Mouse (Mus musculus) ovary, postnatal 14 days (tissue): ENCODE measurements at regions not wholly inside any gene's neighbourhood (a gene's known extent, or its start where the extent isn't known, plus 50 kb on each side); places are given as distances from the start of the nearest gene placed in this dataset.

Experiments
- DNase-seq: peaks from one replicate; pipeline ENCODE4 v3.0.0; 2022; ENCODE audit warnings: low spot score

DNA sequence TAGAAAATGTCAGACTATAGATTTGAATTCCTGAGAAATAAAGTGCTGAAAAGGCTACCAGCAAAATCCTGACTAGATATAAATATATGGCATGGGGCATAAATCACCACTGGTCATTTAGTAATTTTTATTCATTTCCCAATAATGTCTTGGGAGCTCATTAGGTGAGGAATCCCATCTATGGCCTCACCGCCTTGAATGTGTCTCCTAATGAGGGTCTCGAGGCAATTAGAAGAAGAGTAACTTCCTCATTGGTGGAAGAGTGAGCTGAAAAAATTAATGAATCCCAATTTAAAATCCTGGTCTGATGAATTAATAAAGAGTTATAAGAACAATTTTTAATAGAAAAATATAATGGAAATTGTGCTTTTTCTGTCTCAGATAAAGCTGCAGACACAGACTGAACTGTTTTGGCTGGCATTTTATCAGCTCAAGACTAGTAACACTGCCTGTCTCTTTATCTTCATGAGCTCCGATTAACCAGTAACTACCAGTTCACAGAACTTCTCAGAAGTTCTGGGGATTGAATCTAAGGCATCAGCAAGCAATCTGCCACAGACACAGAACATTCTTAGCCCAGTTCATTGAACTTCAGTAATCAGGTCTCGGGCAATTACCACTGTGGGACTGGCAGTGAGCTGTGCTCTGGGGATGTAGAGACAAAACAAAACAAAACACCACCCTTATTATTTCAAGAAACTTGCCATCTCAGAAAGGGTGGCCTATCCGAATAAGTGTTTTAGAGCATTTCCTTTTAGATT lies 170.7 kb downstream of the Plpp3 start:
- DNase-seq, result no peak

DNA sequence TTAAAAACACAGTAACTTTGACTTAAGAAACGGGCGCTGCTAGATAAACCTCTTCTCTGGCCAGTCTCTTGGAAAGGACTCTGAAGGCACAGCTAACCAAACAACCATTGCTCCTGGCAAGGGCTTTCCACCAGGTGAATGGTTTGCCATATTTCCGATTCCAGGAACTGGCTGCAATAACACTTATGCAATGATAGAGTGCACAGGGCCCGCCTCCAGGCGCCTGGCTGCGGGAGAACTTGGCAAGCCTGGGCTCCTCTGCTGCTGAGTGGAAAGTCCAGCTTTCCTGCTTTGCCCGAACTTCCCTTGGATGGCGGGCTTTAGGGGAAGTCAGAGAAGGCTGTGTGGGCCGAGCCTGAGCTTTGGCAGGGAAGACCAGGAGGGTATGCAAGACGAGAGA lies 171.6 kb downstream of the Plpp3 start:
- peak; percentile 51 for DNase-seq

DNA sequence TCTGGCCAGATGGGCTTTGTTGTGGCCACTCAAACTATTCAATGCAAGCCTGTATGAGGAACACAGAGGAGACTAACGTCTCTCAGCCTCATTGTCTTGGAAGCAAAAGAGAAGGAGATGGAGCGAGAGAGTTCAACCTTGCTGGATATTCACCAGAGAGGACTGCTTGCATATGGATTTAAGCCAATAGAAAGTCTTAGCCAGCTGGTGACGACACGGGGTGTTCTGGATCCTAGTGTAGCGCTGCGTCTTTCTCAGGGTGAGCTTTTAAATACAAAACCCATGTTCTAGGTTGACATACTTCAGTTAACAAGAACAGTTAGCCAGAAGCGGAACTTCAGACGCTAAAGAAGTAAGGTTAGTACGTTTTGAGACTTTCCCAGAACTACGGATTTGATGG lies 174.9 kb downstream of the Plpp3 start:
- DNase-seq, result no peak

DNA sequence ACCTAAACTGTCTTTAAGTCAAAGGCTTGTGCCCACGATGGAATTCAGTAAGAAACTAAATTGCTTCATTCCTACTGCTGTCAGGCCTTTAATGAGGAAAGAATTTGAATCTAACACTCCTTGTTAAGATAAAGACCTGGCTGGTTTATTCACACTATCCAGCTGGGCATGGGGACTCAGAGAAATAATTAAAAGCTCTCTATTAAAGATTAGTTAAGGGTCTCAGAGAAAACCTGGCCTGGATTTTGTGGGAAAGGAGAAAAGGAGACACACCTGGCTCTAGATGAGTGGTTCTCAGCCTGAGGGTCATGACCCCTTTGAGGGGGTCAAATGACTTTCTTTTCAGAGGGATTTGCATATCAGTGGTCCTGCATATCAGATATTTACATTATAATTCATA lies 178.7 kb downstream of the Plpp3 start:
- no peak for DNase-seq

DNA sequence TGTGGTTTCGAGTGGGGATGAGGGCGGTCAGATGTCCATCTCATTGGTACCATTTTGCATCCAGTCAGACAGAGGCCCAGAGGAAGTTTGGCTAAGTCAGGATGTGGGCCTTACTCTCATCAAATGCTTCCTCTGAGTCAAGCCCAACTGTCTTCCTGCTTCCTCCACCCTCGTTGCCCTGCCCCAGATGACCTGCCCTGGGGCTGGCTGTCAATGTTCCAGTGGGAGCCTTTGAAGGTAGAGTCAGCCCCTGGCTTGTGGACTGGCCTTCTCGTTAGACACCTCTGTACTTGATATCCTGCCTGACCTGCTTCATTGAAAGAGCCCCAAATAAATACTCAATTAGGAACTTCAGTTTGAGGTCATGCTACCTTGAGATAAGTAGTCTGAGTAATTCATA lies 179.4 kb downstream of the Plpp3 start:
- no peak for DNase-seq

DNA sequence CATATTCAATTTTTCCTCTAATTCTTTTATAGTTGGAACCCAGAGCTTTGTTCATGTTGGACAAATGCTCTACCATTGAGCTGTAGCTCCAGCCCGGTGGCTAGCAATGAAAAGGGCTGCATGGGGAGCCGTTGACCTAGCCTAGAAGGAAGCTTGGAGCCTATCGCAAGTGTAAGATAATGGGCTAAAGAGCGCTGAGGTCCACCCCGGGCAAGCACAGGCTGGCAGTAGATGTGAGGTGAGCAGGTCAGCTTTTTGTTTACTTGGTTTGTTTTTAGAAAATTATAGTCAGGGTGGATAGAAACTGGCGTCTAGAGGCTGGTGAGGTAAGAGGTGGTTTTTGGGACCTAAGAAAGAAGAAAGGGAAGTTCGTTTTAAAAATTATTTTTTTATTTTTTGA lies 181.0 kb downstream of the Plpp3 start:
- no peak for DNase-seq

DNA sequence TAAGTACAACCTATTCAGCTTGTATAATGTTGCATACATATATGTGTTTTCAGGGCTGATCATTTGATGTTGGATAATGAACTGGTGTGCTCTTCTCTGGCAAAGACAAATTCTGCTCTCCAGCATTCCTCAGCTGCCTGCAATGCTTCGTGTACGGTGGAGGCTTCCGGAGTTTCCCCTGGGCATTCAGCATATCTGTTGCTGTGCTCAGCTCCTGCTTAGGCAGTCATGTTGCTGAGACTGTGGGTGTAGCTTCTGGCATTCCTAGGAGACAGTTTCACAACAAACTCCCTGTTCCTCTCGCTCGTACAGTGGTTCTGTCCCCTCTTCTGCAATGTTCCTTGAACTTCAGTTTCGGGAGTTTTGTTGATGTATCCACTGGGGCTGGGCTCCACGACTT lies 181.7 kb downstream of the Plpp3 start:
- no peak for DNase-seq

DNA sequence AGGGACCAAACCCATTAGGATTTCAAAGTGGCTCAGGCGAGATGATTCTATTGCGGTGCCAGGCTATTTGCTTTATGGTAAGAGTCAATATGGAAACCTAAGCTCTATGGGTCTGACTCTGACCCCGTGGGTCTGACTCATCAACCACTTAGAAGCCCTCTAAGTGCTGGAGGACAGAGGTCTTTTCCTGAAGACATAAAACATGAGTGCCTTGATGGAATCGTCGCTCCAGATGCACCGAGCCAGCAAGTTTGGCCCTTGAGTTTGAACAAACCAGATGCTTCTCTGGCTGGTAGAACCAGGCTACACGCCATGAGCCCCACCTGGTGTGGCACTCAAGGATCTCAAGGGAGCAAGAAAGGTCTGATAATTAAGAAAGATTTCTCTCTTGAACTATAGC lies 184.1 kb downstream of the Plpp3 start:
- DNase-seq, result no peak

DNA sequence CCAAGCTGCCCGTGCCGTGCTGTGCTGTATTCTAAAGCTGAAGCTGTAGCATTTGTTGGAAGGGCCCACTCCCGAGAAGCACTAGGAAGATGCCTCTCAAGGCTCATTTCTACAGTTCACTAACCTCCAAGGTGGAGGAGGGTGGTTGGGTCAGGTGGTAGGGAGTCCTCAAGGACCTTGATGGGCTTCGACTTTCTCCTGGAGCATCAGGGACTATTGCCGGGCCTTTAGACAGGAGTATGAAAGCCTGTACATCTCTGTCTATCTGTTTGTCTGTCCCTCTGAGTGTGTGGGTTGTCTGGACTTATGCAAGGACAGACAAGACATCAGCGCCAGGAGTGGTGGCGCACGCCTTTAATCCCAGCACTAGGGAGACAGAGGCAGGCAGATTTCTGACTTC lies 189.7 kb downstream of the Plpp3 start:
- no peak for DNase-seq

DNA sequence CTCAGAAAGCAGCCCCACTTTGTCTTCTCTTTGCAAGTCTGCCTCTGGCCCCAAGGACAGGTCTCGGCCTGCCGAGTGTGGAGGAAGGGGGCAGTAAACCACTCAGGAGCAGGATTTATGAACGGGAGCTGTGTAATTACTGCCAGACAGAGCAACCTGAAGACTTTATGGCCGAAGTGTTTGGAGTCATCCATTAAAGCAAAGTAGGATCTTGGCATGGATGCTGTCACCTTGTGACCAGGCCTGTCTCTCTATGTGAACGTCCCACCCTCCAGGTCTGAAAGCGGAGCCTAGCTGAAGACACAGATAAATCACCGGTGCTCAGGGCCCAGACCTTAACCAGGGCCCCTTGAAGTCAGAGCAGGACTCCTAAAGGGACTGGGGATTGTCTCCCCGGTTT lies 190.8 kb downstream of the Plpp3 start:
- DNase-seq, result no peak

DNA sequence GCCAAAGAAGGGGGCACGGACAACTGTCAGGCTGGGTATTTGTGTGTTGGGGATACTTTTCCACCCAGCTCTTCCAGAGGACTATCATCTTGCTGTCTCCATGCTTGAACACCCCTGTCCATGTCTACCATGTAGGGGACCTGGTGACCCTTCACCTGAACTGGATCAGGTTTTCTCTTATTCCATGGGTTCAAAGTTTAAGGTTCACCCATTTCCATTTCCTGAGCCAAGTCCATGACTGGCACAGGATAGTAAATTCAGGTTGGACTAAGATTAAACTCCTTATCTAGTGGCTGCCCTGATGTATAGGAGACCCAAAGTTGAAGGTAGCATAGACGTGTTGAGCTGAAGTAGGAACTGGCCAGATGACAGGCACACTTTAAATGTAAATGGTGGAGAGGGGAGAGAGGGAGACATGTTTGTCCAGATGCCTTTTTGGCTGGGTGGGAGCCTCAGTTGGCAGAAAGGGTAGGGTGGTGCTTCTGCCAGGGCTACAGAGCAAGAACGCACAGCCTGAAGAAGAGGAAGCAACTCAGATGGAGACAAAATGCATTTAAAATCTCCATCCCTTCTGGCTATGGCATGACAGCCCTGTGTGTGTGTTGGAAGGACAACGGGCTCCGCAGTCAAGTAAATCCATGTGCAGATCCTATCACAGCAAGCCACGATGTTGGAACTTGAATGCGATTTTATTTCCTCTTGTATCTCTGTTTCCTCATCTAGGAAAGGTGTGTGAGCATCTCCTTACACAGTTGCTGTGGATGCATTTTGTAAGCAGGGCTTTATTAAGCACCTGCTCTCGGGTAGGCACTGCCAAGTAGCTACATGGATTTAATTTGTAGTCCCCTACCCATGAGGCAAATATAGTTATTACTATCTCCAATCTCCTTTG lies 192.4 kb downstream of the Plpp3 start:
- no peak for DNase-seq

DNA sequence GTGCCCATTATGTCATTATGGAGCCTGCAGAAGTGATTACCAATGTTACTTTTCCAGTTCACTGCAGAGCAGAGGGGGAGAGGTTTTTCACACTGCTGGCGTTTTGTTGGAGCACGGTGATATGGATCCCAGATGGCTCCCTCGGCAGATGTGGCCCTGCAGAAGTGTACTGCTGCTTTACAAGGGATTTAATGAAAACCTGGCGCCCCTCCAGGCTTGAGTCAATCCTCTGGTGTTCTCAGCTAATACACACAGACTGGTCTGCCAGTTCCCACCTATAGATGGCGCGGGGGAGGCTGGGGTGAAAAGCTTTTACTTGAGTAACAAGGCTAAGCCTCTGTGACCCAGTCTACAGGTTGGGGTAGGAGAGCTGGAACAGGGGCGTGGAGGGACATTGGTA lies 195.2 kb downstream of the Plpp3 start:
- no peak for DNase-seq

DNA sequence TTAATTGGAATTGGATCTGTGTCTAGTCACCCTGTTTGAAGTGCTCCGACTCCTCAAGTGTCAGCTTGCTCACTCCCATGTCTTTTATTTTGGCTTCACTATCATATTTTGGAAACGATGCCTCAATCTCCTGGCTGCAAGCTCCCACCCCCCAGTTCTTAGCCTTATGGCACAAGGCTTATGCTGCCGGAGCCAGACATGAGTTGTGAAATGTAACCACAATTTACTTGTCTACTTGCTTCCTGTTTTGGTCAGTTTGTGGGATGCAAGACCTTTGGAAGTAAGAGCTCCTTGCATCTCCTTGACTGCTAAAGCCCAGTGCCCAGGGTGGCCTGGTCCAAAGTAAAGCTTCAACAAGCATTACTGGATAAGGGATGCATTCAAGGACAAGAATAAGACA lies 195.8 kb downstream of the Plpp3 start:
- no peak for DNase-seq

DNA sequence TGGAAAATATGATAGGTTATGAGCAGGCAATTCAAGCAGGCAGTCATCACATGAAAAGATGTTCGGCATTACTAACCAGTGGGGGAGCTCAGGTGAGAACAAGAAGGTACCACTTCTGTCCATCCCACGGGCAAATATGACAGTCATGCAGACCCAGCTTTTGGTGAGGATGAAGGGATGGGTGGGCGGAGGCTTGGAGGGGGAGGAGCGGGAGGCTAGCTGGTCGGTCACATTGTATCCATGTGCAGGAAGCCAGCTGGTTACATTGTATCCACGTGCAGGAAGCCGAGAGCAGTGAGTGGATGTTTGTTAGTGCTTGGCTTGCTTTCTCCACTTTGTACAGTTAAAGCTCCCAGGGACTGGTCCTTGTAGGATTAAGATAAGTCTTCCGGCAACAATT lies 196.9 kb downstream of the Plpp3 start:
- DNase-seq, result no peak

DNA sequence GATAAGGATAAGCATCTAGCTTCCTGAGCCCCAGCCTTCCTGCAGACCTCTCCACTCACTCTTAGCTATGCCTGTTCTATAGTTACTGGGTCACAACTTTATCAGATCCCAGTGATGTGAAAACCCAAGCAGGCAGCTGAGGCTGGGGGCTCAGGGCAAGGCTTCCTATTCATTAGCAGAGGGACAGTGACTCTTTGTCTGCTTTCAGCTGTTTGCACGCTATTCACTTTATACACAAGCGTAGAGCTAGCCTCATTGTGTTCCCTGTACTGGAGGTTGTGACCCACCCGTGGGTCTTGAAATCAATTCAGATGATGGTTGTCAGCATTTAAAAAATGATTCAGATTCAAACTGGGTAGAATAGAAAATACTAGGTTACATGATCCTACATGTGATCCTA lies 199.5 kb downstream of the Plpp3 start:
- no peak for DNase-seq

DNA sequence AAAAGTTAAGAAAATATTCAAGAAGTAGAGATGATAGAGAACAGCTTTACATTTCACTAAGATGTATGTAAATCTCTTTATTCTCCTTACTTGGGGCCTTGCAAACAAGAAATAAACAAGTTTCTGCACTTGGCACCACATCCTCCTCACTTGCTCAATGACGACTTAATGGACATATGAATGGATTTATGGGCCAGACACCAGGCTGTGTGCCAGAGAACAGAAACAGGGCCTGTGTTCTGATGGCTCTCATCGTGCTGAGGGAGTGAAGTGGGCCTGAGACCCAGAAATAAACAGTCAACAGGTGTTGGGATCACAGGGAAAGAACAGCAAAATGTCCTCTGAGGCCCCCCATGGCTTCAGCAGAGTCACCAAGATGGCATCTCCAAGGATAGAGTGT lies 201.6 kb downstream of the Plpp3 start:
- no peak for DNase-seq

DNA sequence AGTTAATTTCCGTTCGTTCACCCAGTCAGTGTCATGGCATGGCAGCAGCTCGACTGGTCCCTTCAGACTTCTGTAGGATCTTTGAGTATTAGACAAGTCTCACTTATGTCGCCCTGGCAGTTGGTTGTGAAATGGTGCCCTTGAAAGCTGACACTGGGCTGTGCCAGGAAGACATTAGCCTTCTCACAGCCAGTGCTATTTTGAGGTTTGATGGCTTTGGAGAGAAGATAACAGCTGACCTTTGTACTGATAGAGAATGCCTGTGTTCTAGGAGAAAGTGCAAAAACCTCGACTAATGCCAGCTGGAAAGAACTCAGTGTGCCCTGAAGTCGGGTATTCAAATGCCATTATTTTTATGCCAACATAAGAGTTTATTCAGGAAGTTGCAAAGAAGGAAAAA lies 207.3 kb downstream of the Plpp3 start:
- no peak for DNase-seq

DNA sequence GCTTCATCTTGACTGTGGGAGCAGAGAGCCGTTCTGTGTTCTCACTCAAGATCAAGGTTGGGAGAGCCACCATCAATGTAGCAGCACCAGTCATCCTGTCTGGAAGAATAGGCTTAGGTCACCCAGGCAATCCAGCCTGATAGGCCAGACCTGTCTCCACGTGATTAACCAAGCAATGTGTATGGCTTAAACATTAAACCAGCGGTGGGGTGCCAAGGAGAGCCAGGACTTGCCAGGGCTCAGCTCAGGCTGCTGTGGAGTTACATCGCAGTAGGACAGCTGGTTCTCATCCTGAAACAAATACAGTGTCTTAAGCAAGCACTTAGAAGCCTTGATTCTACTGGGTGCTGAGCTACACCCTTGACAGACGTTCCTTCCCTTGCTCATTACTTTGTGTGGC lies 207.9 kb downstream of the Plpp3 start:
- no peak for DNase-seq

DNA sequence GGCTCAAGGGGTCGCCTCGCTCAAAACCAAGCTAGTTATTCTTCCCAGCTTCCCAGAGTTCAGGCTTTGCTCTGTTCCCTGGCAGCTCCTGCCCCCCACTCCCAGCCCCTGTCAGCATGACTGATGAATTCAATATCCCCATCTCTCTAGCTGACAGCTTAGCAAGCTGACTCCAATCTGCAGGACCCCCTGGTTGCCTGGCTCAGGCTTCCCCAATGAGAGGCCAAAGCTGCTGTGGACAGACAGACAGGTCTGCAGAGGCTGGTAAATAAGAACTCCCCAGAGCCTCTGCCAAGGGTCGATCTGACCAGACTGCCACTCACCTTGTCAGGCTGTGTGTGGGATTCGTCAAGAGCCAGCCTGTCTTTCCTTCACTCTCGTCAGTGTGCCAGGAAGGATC lies 219.4 kb downstream of the Plpp3 start:
- DNase-seq, result no peak

DNA sequence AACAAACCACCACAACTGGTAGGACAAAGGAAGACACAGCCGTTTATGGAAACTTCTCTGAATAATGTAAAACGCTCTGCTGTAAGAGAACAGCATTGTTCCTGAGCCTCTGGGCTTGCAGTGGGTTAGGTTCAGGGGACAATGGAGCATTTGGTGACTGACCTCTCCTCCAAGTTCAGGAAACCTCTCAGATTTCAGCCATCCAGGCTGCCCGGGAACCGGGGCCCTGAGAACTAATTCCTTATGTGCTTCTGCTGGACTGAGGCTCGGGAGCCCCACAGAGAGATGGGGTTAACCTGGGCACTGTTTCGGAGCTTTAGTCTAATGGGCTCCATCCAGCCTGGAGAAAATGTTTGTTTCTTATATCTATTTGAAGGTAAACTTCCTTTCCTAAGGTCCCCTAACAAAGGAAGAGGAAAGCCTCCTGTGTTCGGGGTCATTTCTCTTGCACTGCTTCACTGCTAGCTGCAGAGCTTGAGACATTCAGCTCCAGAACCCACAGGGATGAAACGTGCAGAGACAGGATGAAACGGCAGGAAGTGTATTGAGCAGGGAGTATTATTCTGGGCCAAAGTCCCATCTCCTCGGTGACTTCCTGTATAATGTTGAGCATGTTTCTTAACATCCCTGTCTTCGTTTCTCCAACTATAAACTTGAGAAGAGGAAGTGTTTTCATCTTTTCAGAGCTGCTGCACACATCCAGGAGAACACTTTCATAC lies 220.5 kb downstream of the Plpp3 start:
- no peak for DNase-seq

DNA sequence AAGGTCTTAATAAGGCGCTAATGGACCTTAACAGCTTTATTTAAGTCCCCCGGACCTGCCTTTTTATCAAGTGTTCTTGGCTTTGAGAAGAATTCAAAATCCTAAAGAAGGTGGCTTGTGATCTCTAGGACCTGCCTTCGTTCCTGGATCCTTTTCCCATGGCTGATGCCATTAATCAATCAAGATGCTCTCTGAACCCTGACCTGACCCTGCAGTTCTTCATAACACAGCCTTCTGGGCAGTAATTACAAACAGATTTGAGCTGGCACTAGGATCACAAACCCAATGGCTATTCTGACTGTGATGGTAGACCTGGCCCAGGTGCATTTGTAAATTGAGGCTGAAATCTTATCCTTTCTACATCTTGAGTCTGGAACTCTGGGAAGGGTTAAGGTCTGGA lies 227.7 kb downstream of the Plpp3 start:
- no peak for DNase-seq

DNA sequence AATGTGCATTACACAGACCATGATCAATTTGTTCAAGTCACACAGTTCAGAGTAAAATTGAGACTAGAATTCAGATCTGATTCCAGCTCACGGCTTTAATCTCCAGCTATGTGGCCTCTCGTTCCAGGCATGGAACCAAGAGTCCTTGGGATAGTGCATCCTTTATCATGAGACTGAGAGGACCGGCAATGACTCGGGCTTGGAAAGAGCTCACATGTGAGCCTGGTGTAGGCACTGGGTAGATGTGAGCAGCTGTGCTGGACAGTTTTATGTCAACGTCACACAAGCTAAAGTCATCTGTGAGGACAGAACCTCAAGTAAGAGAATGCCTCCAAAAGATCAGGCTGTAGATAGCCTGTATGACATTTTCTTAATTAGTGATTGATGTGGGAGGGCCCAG lies 228.3 kb downstream of the Plpp3 start:
- no peak for DNase-seq

DNA sequence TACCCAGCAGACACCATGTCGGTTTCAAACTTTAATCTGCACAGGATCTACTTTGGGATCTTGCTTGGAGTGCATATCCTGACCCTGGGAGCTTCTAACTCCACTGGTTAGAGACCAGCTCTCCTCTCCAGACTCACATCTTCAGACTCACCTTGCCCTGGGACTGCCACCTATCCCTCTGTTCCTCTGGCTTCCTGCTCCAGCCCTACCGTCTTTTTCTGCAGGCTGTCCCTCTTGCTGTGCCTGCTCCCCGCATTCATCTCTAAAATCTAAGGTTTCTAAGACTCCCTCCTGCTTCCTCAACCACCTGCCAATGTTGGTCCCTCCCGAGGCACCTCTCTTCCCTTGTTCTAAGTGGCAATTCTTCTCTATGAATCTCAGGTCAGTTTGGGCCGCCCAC lies 233.2 kb downstream of the Plpp3 start:
- peak; percentile 27 for DNase-seq
